ENCODE assay signal across 13 mouse cellular contexts in the genomic region with DNA sequence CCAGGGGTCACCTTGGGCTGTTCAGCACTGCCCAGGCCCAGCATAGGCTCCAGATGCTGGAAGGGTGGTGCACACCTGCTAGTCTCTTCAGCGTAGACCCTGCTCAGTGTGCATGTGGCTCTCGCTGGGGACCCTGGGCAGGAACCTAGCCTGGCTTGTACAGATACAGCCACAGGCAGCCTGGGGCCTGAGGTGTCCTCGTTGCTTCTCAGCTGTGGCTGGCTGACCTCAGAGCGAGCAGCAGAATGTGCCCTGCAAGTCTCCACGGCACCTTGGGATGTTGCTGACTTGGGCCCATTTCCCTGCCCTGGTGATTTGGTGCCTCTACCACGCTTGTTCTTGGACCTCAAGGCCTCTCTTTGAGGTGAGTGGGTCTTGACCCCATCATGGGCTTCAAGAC. TPM values are rescaled to one million over a fixed set of nuclear protein-coding genes. Genes with fewer than 3 reads are reported as not detected.
DNase-seq lines count a peak whose midpoint lies in the region; ATAC-seq and TF ChIP-seq lines count a peak whose summit lies in the region.
"Had no signal": no experiment of that assay in that cellular context is flagged by ENCODE, and none has a peak within 500 bp of the region (broad histone marks: within the 10 kb centered on the region; RNA-seq: fewer than 3 reads in every experiment).

No protein-coding gene starts in this region.

- peaks cover 17 to 25% of the 10 kb centered on the region in 2 experiments for H3K4me1 ChIP-seq in liver, embryonic 14.5 days (replicated peaks; ENCODE audit: control insufficient read depth in 2 of 2, insufficient read depth in 2 of 2, low read length in 1 of 2)
- H3K4me1 ChIP-seq in neural tube, embryonic 14.5 days (ENCODE audit: control insufficient read depth, insufficient read depth, low read length): peaks cover 52% of the 10 kb centered on the region

- peak overlapping the region; percentile 53 for H3K4me2 ChIP-seq in liver, embryonic 14.5 days (ENCODE audit: low read depth)
- H3K4me2 ChIP-seq in neural tube, embryonic 14.5 days (ENCODE audit: low read depth, low read length): peak overlapping the region; percentile 50; the same call in 1 of the 2 replicates
- H3K4me2 ChIP-seq: heart, embryonic 15.5 days had no signal

- H3K9ac ChIP-seq in liver, embryonic 14.5 days (replicated peaks): no peak overlapping the region; the same call in none of the 2 replicates
- no peak overlapping the region for H3K9ac ChIP-seq in neural tube, embryonic 14.5 days (replicated peaks; ENCODE audit: low read depth, low read length)
- H3K9ac ChIP-seq: heart, embryonic 15.5 days had no signal

- H3K36me3 ChIP-seq in liver, embryonic 14.5 days (replicated peaks; ENCODE audit: control insufficient read depth, insufficient read depth, low read depth): peaks cover 6% of the 10 kb centered on the region
- peaks cover 35% of the 10 kb centered on the region for H3K36me3 ChIP-seq in neural tube, embryonic 14.5 days (ENCODE audit: control insufficient read depth, insufficient read depth, low read length)

- H3K27ac ChIP-seq in liver, embryonic 14.5 days: no peak overlapping the region
- H3K27ac ChIP-seq in neural tube, embryonic 14.5 days (ENCODE audit: low read depth, low read length): peak overlapping the region; percentile 78
- H3K27ac ChIP-seq: heart, embryonic 15.5 days had no signal

- no peak for TF ChIP-seq EP300 in liver, embryonic 14.5 days (IDR thresholded peaks at IDR 0.05; ENCODE audit: low read depth)

- peaks cover 16% of the 10 kb centered on the region for H3K27me3 ChIP-seq in liver, embryonic 14.5 days (ENCODE audit: control insufficient read depth, insufficient read depth, low read length)
- no peaks in the 10 kb centered on the region for H3K27me3 ChIP-seq in neural tube, embryonic 14.5 days (ENCODE audit: control insufficient read depth, insufficient read depth, low read length)

- H3K4me3 ChIP-seq in liver, embryonic 14.5 days (ENCODE audit: insufficient read depth in 1 of 2, low read depth in 2 of 2, low read length in 2 of 2): peak overlapping the region in 1 of 2 experiments; percentile 2; a peak in 1 of 4 replicates
- no peak overlapping the region for H3K4me3 ChIP-seq in neural tube, embryonic 14.5 days (ENCODE audit: low read depth, low read length)
- H3K4me3 ChIP-seq: heart, embryonic 15.5 days had no signal

- DNase-seq in adrenal gland, adult 2 months: peak; percentile 43
- no peak for DNase-seq in adrenal gland, postnatal 4 days (ENCODE audit: low spot score in 2 of 2)
- peak; percentile 33 to 42 for DNase-seq in spleen, postnatal 10 days (ENCODE audit: low spot score in 2 of 2)
- DNase-seq in spleen, postnatal 36 days (ENCODE audit: low spot score in 2 of 2): no peak
- DNase-seq in liver, embryonic 14.5 days (ENCODE audit: low read depth in 3 of 3, low spot score in 3 of 3): no peak
- DNase-seq in left cerebral cortex, adult 9 months (ENCODE audit: low spot score in 2 of 2): no peak
- DNase-seq: kidney, adult 18-20 months had no signal

- no peak for TF ChIP-seq CTCF in liver, embryonic 14.5 days (IDR thresholded peaks at IDR 0.05; ENCODE audit: low read depth)

- no peak for ATAC-seq in liver, embryonic 14.5 days (ENCODE audit: insufficient read depth)
- ATAC-seq in neural tube, embryonic 14.5 days (ENCODE audit: low read depth): peak; percentile 15; the same call in 1 of the 2 replicates
- no peak for ATAC-seq in cerebellum, adult (ENCODE audit: insufficient number of reproducible peaks, low FRiP score, low TSS enrichment)
- ATAC-seq: lung, postnatal 0 days had no signal

- 65% methylated on average over 6 of the region's 6 CpGs for WGBS in liver, embryonic 14.5 days (ENCODE audit: insufficient replicate concordance)
- 76% methylated on average over 6 of the region's 6 CpGs for WGBS in neural tube, embryonic 14.5 days

- H3K9me3 ChIP-seq in liver, embryonic 14.5 days (ENCODE audit: control insufficient read depth, low read length): no peaks in the 10 kb centered on the region
- no peaks in the 10 kb centered on the region for H3K9me3 ChIP-seq in neural tube, embryonic 14.5 days (ENCODE audit: control insufficient read depth, low read length)
- H3K9me3 ChIP-seq: heart, embryonic 15.5 days had no signal

RNA-seq across cellular contexts. Expression of gene Nacad, which starts 6.0 kb away (rescaled TPM):
- total RNA-seq in adrenal gland, adult 2 months (2021): 1 to 10 TPM; 1.6 to 2.2 TPM
- polyA plus RNA-seq in adrenal gland, adult 2 months (2012; rRNA removed): 1.2 and 2.2 TPM in 2 replicates
- total RNA-seq in adrenal gland, postnatal 4 days (2021): 10 to 100 TPM in 1 of 2 experiments, 1 to 10 TPM in 1; 4.7 to 12.6 TPM
- 2.3 and 4.0 TPM in 2 replicates for polyA plus RNA-seq in liver, embryonic 14.5 days (2012; rRNA removed)
- polyA plus RNA-seq in liver, embryonic 14.5 days (2014; fragmentation: Nextera tagmentation; extraction: Ambion mirVana): 6.2 and 6.4 TPM in 2 replicates
- 77.6 and 96.8 TPM in 2 replicates for polyA plus RNA-seq in neural tube, embryonic 14.5 days (2014; fragmentation: Nextera tagmentation; extraction: Ambion mirVana)

RNA-seq across cellular contexts. Expression of gene Tbrg4, which starts 26.0 kb away (rescaled TPM):
- total RNA-seq in adrenal gland, adult 2 months (2021): 10 to 100 TPM; 68.2 to 82.2 TPM
- 91.3 and 92.6 TPM in 2 replicates for polyA plus RNA-seq in adrenal gland, adult 2 months (2012; rRNA removed)
- total RNA-seq in adrenal gland, postnatal 4 days (2021): 10 to 100 TPM; 70.9 to 81.6 TPM
- 55.1 and 63.6 TPM in 2 replicates for polyA plus RNA-seq in liver, embryonic 14.5 days (2012; rRNA removed)
- polyA plus RNA-seq in liver, embryonic 14.5 days (2014; fragmentation: Nextera tagmentation; extraction: Ambion mirVana): 27.7 and 30.4 TPM in 2 replicates
- polyA plus RNA-seq in neural tube, embryonic 14.5 days (2014; fragmentation: Nextera tagmentation; extraction: Ambion mirVana): 30.6 and 33.4 TPM in 2 replicates

RNA-seq across cellular contexts. Expression of gene Wap, which starts 38.6 kb away (rescaled TPM):
- not detected for total RNA-seq in adrenal gland, adult 2 months (2021)
- not detected in 2 replicates for polyA plus RNA-seq in adrenal gland, adult 2 months (2012; rRNA removed)
- not detected for total RNA-seq in adrenal gland, postnatal 4 days (2021)
- polyA plus RNA-seq in liver, embryonic 14.5 days (2012; rRNA removed): not detected in 2 replicates
- polyA plus RNA-seq in liver, embryonic 14.5 days (2014; fragmentation: Nextera tagmentation; extraction: Ambion mirVana): not detected in 2 replicates
- not detected in 2 replicates for polyA plus RNA-seq in neural tube, embryonic 14.5 days (2014; fragmentation: Nextera tagmentation; extraction: Ambion mirVana)
- total RNA-seq: layer of hippocampus, postnatal 25 days; neutrophil, adult 5-6 weeks had no signal
- polyA plus RNA-seq: heart, embryonic 15.5 days; lung, postnatal 0 days had no signal

RNA-seq across cellular contexts. Expression of gene Ccm2, which starts 53.1 kb away (rescaled TPM):
- 10 to 100 TPM; 38.8 to 47.9 TPM for total RNA-seq in adrenal gland, adult 2 months (2021)
- polyA plus RNA-seq in adrenal gland, adult 2 months (2012; rRNA removed): 47.0 and 48.1 TPM in 2 replicates
- 10 to 100 TPM; 40.1 to 40.9 TPM for total RNA-seq in adrenal gland, postnatal 4 days (2021)
- 33.1 and 36.8 TPM in 2 replicates for polyA plus RNA-seq in liver, embryonic 14.5 days (2012; rRNA removed)
- 39.0 and 39.4 TPM in 2 replicates for polyA plus RNA-seq in liver, embryonic 14.5 days (2014; fragmentation: Nextera tagmentation; extraction: Ambion mirVana)
- polyA plus RNA-seq in neural tube, embryonic 14.5 days (2014; fragmentation: Nextera tagmentation; extraction: Ambion mirVana): 87.6 and 88.0 TPM in 2 replicates

RNA-seq across cellular contexts. Expression of gene Ramp3, which starts 58.5 kb away (rescaled TPM):
- 10 to 100 TPM; 15.9 to 21.7 TPM for total RNA-seq in adrenal gland, adult 2 months (2021)
- polyA plus RNA-seq in adrenal gland, adult 2 months (2012; rRNA removed): 25.3 and 30.7 TPM in 2 replicates
- total RNA-seq in adrenal gland, postnatal 4 days (2021): 10 to 100 TPM; 14.3 to 14.8 TPM
- 0.04 and 0.14 TPM in 2 replicates for polyA plus RNA-seq in liver, embryonic 14.5 days (2012; rRNA removed)
- not detected in 2 replicates for polyA plus RNA-seq in liver, embryonic 14.5 days (2014; fragmentation: Nextera tagmentation; extraction: Ambion mirVana)
- polyA plus RNA-seq in neural tube, embryonic 14.5 days (2014; fragmentation: Nextera tagmentation; extraction: Ambion mirVana): 26.3 and 26.6 TPM in 2 replicates
- total RNA-seq: neutrophil, adult 5-6 weeks had no signal

Comparison
In these comparisons a context has a peak if more than half of its experiments do, and no peak if none do; other contexts are left out.
1. DNase-seq: peak in adrenal gland, adult 2 months (single experiment) and spleen, postnatal 10 days (2 of 2); none in adrenal gland, postnatal 4 days (0 of 2), spleen, postnatal 36 days (0 of 2), liver, embryonic 14.5 days (0 of 3) and left cerebral cortex, adult 9 months (0 of 2).
2. RNA of gene Nacad, which starts 6.0 kb away (polyA plus RNA-seq): 77.6 to 96.8 TPM in neural tube, embryonic 14.5 days; 2.3 to 6.4 TPM in liver, embryonic 14.5 days and 1.2 to 2.2 TPM in adrenal gland, adult 2 months; every median in the first group is over 10 times any median in the second.